In genomic region chr1:135280646-135281045, GRCm38 (mm10) we compare ENCODE assay signal across 9 mouse cellular contexts. TPM values are rescaled to one million over a fixed set of nuclear protein-coding genes. Genes with fewer than 3 reads are reported as not detected.
DNase-seq lines count a peak whose midpoint lies in the region; ATAC-seq and TF ChIP-seq lines count a peak whose summit lies in the region.
"Had no signal": no experiment of that assay in that cellular context is flagged by ENCODE, and none has a peak within 500 bp of the region (broad histone marks: within the 10 kb centered on the region; RNA-seq: fewer than 3 reads in every experiment).

No protein-coding gene starts in this region.

- no peak for TF ChIP-seq CTCF in left cerebral cortex, adult 2 months (IDR thresholded peaks at IDR 0.05)

- intact Hi-C loops in heart, postnatal 14 days (cut with DNase I) = loop anchor here (10.0 kb wide), 1 partner anchor 316 kb away; the partner anchor contains the start of gene Ube2t
- intact Hi-C loops in left cerebral cortex, adult 2 months (cut with DNase I) = loop anchor here (2.0 kb wide), 1 partner anchor 88 kb away; no protein-coding TSS in a partner anchor

- H3K27ac ChIP-seq in left cerebral cortex, adult 2 months = no peak overlapping the region
- H3K27ac ChIP-seq: liver, embryonic 14.5 days had no signal

- no peak overlapping the region for H3K4me3 ChIP-seq in left cerebral cortex, adult 2 months

- DNase-seq in cerebellum, adult 18-20 months = peak; percentile 55 to 65
- no peak for DNase-seq in cerebellum, adult 8-10 months
- peak; percentile 43 to 67 for DNase-seq in urinary bladder, postnatal 4 days (ENCODE audit: low spot score in 2 of 2)
- DNase-seq in urinary bladder, adult 2 months (ENCODE audit: low spot score) = no peak
- peak; percentile 69 to 78 for DNase-seq in heart, postnatal 14 days
- peak; percentile 34 to 56 for DNase-seq in left cerebral cortex, adult 2 months (ENCODE audit: extremely low spot score in 1 of 2, low spot score in 2 of 2)
- peak; percentile 56 for DNase-seq in right cerebral cortex, postnatal 14 days

- ATAC-seq in erythroid progenitor cell, adult 5-6 weeks (replicated peaks; ENCODE audit: low FRiP score, poor library complexity, severe bottlenecking) = no peak

RNA-seq across cellular contexts. Expression of gene Rnpep, which starts 3.2 kb away (rescaled TPM):
- 46.6 and 55.6 TPM in 2 replicates for polyA plus RNA-seq in urinary bladder, adult 2 months (2012; rRNA removed)
- total RNA-seq in heart, postnatal 14 days (2021) = 10 to 100 TPM; 22.0 to 23.0 TPM
- 10 to 100 TPM; 57.1 to 58.0 TPM for total RNA-seq in left cerebral cortex, adult 2 months (2021)
- total RNA-seq in erythroid progenitor cell, adult 5-6 weeks (2015; ENCODE audit: low replicate concordance) = 15.5 and 15.9 TPM in 2 replicates
- 11.9 and 14.6 TPM in 2 replicates for total RNA-seq in erythroid progenitor cell, adult 5-6 weeks (2017; ENCODE audit: low replicate concordance)

RNA-seq across cellular contexts. Expression of gene Elf3, which starts 22.3 kb away (rescaled TPM):
- polyA plus RNA-seq in urinary bladder, adult 2 months (2012; rRNA removed) = 46.7 and 50.1 TPM in 2 replicates
- total RNA-seq in heart, postnatal 14 days (2021) = under 1 TPM in 1 of 2 experiments, not detected in 1; 0.26 TPM
- total RNA-seq in left cerebral cortex, adult 2 months (2021) = not detected
- total RNA-seq in erythroid progenitor cell, adult 5-6 weeks (2015; ENCODE audit: low replicate concordance) = not detected in 2 replicates
- total RNA-seq in erythroid progenitor cell, adult 5-6 weeks (2017; ENCODE audit: low replicate concordance) = not detected in 2 replicates

RNA-seq across cellular contexts. Expression of gene Timm17a, which starts 32.9 kb away (rescaled TPM):
- 80.8 and 92.8 TPM in 2 replicates for polyA plus RNA-seq in urinary bladder, adult 2 months (2012; rRNA removed)
- total RNA-seq in heart, postnatal 14 days (2021) = 100 to 1,000 TPM; 359 to 389 TPM
- total RNA-seq in left cerebral cortex, adult 2 months (2021) = 100 to 1,000 TPM; 158 to 181 TPM
- 9.7 and 11.3 TPM in 2 replicates for total RNA-seq in erythroid progenitor cell, adult 5-6 weeks (2015; ENCODE audit: low replicate concordance)
- total RNA-seq in erythroid progenitor cell, adult 5-6 weeks (2017; ENCODE audit: low replicate concordance) = 1.7 and 14.2 TPM in 2 replicates

RNA-seq across cellular contexts. Expression of gene Lmod1, which starts 44.0 kb away (rescaled TPM):
- polyA plus RNA-seq in urinary bladder, adult 2 months (2012; rRNA removed) = 146 and 250 TPM in 2 replicates
- total RNA-seq in heart, postnatal 14 days (2021) = 1 to 10 TPM; 1.9 to 3.0 TPM
- 1 to 10 TPM; 1.0 to 1.1 TPM for total RNA-seq in left cerebral cortex, adult 2 months (2021)
- not detected in 2 replicates for total RNA-seq in erythroid progenitor cell, adult 5-6 weeks (2015; ENCODE audit: low replicate concordance)
- total RNA-seq in erythroid progenitor cell, adult 5-6 weeks (2017; ENCODE audit: low replicate concordance) = not detected in 2 replicates

Comparison
In these comparisons a context has a peak if more than half of its experiments do, and no peak if none do; other contexts are left out.
1. DNase-seq: peak in cerebellum, adult 18-20 months (2 of 2), urinary bladder, postnatal 4 days (2 of 2), heart, postnatal 14 days (2 of 2), left cerebral cortex, adult 2 months (2 of 2) and right cerebral cortex, postnatal 14 days (single experiment); none in cerebellum, adult 8-10 months (single experiment) and urinary bladder, adult 2 months (single experiment).
2. RNA of gene Timm17a, which starts 32.9 kb away (total RNA-seq): 359 to 389 TPM in heart, postnatal 14 days and 158 to 181 TPM in left cerebral cortex, adult 2 months; 1.7 to 14.2 TPM in erythroid progenitor cell, adult 5-6 weeks; every median in the first group is over 10 times any median in the second.